Mouse (Mus musculus): Measurements from ENCODE around the gene Brdt.
"Not testable (repeated sequence)": the region's sequence is repeated elsewhere in the genome, so short reads cannot be mapped to it uniquely, and the experiment has no call there.

- not testable (repeated sequence) for TF ChIP-seq CTCF (IDR thresholded peaks at IDR 0.05; ENCODE audit: control insufficient read depth, insufficient read depth, insufficient read length); USF1 (IDR thresholded peaks at IDR 0.05; ENCODE audit: low read depth); MAX (IDR thresholded peaks at IDR 0.05); MYOG (IDR thresholded peaks at IDR 0.05; ENCODE audit: control insufficient read depth, extremely low read depth, insufficient read length); MYOD1 (IDR thresholded peaks at IDR 0.05; ENCODE audit: control insufficient read depth, insufficient read length, low read depth); CEBPB (IDR thresholded peaks at IDR 0.05; ENCODE audit: low read depth); FOSL1 (IDR thresholded peaks at IDR 0.05; ENCODE audit: insufficient read depth, low read length, poor library complexity, severe bottlenecking)
These were observed 55.5 kb downstream of the Brdt start for GRCm38 (mm10) chr5:107386448-107386847.
